Mouse (Mus musculus): ENCODE measurements around the gene Kndc1.

GRCm38 (mm10) chr7:139899505-139899904 is 5.0 kb downstream of the Kndc1 start:
- TF ChIP-seq CTCF (IDR thresholded peaks at IDR 0.05; ENCODE audit: low read depth): no peak
- TF ChIP-seq EP300 (IDR thresholded peaks at IDR 0.05; ENCODE audit: low read depth): no peak

Data from liver, embryonic 14.5 days (tissue).